Mouse (Mus musculus) lung, adult 2 months (tissue): ENCODE data around the gene Sipa1l3.

Experiments
- CTCF ChIP-seq: fragments of 200-500 bp; IDR thresholded peaks from 2 replicates; pipeline ENCODE4 v1.5.1; 2011; ENCODE audit warnings: mild to moderate bottlenecking, low read length, control low read depth; ENCODE audit not compliant: insufficient read depth
- POLR2A ChIP-seq: fragments of 200-500 bp; IDR thresholded peaks from 2 replicates; pipeline ENCODE4 v1.6.1; 2011; ENCODE audit warnings: low read depth, mild to moderate bottlenecking, control low read depth, low read length, borderline replicate concordance; ENCODE audit errors: extremely low read depth

DNA sequence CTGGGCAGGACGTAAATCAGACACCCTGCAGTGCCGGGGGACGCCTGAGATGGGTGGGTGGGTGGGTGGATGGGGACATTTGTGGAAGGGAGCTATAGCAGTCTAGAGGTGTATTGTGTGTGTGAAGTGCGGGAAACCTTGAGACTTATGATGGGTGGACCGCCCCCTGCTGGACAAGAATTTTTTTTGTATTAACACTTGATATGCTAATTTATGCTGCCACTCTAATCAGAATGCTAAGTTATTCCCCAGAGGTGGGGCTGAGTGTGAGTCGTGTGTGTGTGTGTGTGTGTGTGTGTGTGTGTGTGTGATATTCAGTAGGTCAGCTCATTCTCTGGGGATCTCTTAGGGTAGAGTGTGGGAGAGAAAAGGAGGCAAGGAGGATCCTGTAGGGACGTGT is 211.8 kb downstream of the Sipa1l3 start:
- TF ChIP-seq CTCF (no peak), POLR2A (no peak)
